Mouse (Mus musculus): ENCODE results near the gene Barhl2. TPM values are rescaled to one million over a fixed set of nuclear protein-coding genes. Genes with fewer than 3 reads are reported as not detected.

The Barhl2 gene
- not detected for total RNA-seq (2022)

- no peak for DNase-seq (ENCODE audit: low spot score)
Measured at GRCm38 (mm10) chr5:106457986-106458476, at the start of gene Barhl2. Barhl2 (minus strand) TSS chr5:106458166.

GRCm38 (mm10) chr5:106506061-106506460, 48.1 kb upstream of the Barhl2 start:
- DNase-seq (ENCODE audit: low spot score): no peak

GRCm38 (mm10) chr5:106502684-106503545, 44.9 kb upstream of the Barhl2 start:
- no peak for DNase-seq (ENCODE audit: low spot score)

- DNase-seq (ENCODE audit: low spot score): no peak
Measured at GRCm38 (mm10) chr5:106502271-106502670, 44.3 kb upstream of the Barhl2 start.

GRCm38 (mm10) chr5:106491771-106492170, 33.8 kb upstream of the Barhl2 start:
- no peak for DNase-seq (ENCODE audit: low spot score)

- DNase-seq (ENCODE audit: low spot score): no peak
Measured at GRCm38 (mm10) chr5:106472105-106472500, 14.1 kb upstream of the Barhl2 start.

GRCm38 (mm10) chr5:106471235-106472104, 13.5 kb upstream of the Barhl2 start:
- DNase-seq (ENCODE audit: low spot score): no peak

- DNase-seq (ENCODE audit: low spot score): no peak
Measured at GRCm38 (mm10) chr5:106465129-106465790, 7.3 kb upstream of the Barhl2 start.

- no peak for DNase-seq (ENCODE audit: low spot score)
Measured at GRCm38 (mm10) chr5:106464336-106465128, 6.6 kb upstream of the Barhl2 start.

GRCm38 (mm10) chr5:106463661-106464191, 5.8 kb upstream of the Barhl2 start:
- DNase-seq (ENCODE audit: low spot score): no peak

GRCm38 (mm10) chr5:106461913-106462312, 3.9 kb upstream of the Barhl2 start:
- DNase-seq (ENCODE audit: low spot score): no peak

GRCm38 (mm10) chr5:106461431-106461830, 3.5 kb upstream of the Barhl2 start:
- no peak for DNase-seq (ENCODE audit: low spot score)

GRCm38 (mm10) chr5:106460535-106460934, 2.6 kb upstream of the Barhl2 start:
- DNase-seq (ENCODE audit: low spot score): no peak

- DNase-seq (ENCODE audit: low spot score): no peak
Measured at GRCm38 (mm10) chr5:106460001-106460511, 2.1 kb upstream of the Barhl2 start.

- DNase-seq (ENCODE audit: low spot score): no peak
Measured at GRCm38 (mm10) chr5:106459120-106459641, 1.2 kb upstream of the Barhl2 start.

- no peak for DNase-seq (ENCODE audit: low spot score)
Measured at GRCm38 (mm10) chr5:106458477-106459119, 632 bp upstream of the Barhl2 start.

GRCm38 (mm10) chr5:106457111-106457925, 648 bp downstream of the Barhl2 start:
- no peak for DNase-seq (ENCODE audit: low spot score)

- DNase-seq (ENCODE audit: low spot score): no peak
Measured at GRCm38 (mm10) chr5:106455984-106456383, 2.0 kb downstream of the Barhl2 start.
